ENCODE assay signal across 8 mouse cellular contexts in the genomic region with DNA sequence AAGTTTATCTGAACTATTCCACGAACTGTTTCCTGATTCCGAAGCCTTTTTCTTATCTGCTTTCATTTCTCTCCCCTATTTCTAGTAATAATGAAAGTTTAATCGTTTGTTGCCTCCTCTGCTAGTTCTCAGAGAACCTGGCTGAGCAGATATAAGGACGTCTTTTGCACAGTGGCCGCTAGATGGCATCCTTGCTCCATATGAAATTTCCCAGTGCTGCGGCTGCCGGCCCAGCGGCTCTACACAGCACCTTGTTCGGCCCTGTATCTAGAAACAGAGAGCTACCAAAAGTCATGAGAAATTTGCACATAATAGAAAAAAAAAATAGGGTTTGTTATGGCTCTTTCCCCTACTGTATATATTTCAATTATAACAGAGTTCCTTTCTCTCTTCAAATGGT. TPM values are rescaled to one million over a fixed set of nuclear protein-coding genes. Genes with fewer than 3 reads are reported as not detected.
DNase-seq lines count a peak whose midpoint lies in the region; ATAC-seq and TF ChIP-seq lines count a peak whose summit lies in the region.

No protein-coding gene starts in this region.

- H3K9me3 ChIP-seq in liver, embryonic 11.5 days (ENCODE audit: control insufficient read depth, low read length), result no peaks in the 10 kb centered on the region
- no peaks in the 10 kb centered on the region for H3K9me3 ChIP-seq in intestine, embryonic 14.5 days (ENCODE audit: control insufficient read depth, low read length)
- no peaks in the 10 kb centered on the region for H3K9me3 ChIP-seq in stomach, postnatal 0 days (ENCODE audit: control insufficient read depth, low read length)

- no peak for TF ChIP-seq POLR2A in liver, adult 2 months (IDR thresholded peaks at IDR 0.05; ENCODE audit: extremely low read depth, insufficient read depth, low read length)
- no peak for TF ChIP-seq POLR2A in cerebellum, adult 2 months (IDR thresholded peaks at IDR 0.05; ENCODE audit: borderline replicate concordance, insufficient read depth, low read length)

- peaks cover 28% of the 10 kb centered on the region for H3K27me3 ChIP-seq in liver, adult 2 months (ENCODE audit: control insufficient read depth, insufficient read depth, low read length)
- H3K27me3 ChIP-seq in liver, embryonic 11.5 days (replicated peaks; ENCODE audit: control insufficient read depth, insufficient read depth, low read length), result peaks cover 100% of the 10 kb centered on the region
- peaks cover 8% of the 10 kb centered on the region; the same call in 1 of the 2 replicates for H3K27me3 ChIP-seq in cerebellum, adult 2 months (ENCODE audit: control insufficient read depth, insufficient read depth, low read length)
- peaks cover 72% of the 10 kb centered on the region for H3K27me3 ChIP-seq in intestine, embryonic 14.5 days (replicated peaks; ENCODE audit: control insufficient read depth, insufficient read depth, low read length)
- peaks cover 34% of the 10 kb centered on the region for H3K27me3 ChIP-seq in stomach, postnatal 0 days (ENCODE audit: control insufficient read depth, insufficient read depth, low read length)

- WGBS in liver, adult 2 months, result 2% methylated on average over 9 of the region's 9 CpGs
- 1% methylated on average over 9 of the region's 9 CpGs for WGBS in liver, embryonic 11.5 days
- WGBS in cerebellum, adult 2 months, result under 1% methylated on average over 9 of the region's 9 CpGs
- WGBS in intestine, embryonic 14.5 days, result under 1% methylated on average over 9 of the region's 9 CpGs
- WGBS in stomach, postnatal 0 days, result under 1% methylated on average over 9 of the region's 9 CpGs

- TF ChIP-seq EP300 in stomach, postnatal 0 days (optimal IDR thresholded peaks at IDR 0.05), result no peak

- peak; percentile 84 for TF ChIP-seq CTCF in liver, adult 2 months (IDR thresholded peaks at IDR 0.05; ENCODE audit: low read depth, low read length)
- TF ChIP-seq CTCF in cerebellum, adult 2 months (IDR thresholded peaks at IDR 0.05; ENCODE audit: borderline replicate concordance, insufficient read depth, low read depth, low read length), result peak; percentile 80
- peak; percentile 94 for TF ChIP-seq CTCF in stomach, postnatal 0 days (IDR thresholded peaks at IDR 0.05; ENCODE audit: low read depth)

- peak; percentile 50 for DNase-seq in liver, adult 2 months (ENCODE audit: extremely low read depth, low read depth, low spot score)
- DNase-seq in liver, embryonic 11.5 days (ENCODE audit: low spot score), result no peak
- DNase-seq in cerebellum, adult 2 months, result peak; percentile 74 to 81
- peak; percentile 82 to 90 for DNase-seq in frontal cortex, postnatal 36 days (ENCODE audit: low spot score in 2 of 2)
- peak; percentile 94 for DNase-seq in intestine, embryonic 14.5 days (ENCODE audit: low spot score)
- peak; percentile 27 to 83 for DNase-seq in left cerebral cortex, adult 9 months (ENCODE audit: low spot score in 2 of 2)
- peak; percentile 92 for DNase-seq in naive thymus-derived CD4-positive, alpha-beta T cell, adult 2 months (ENCODE audit: low read depth)
- DNase-seq in stomach, postnatal 0 days (ENCODE audit: low spot score), result peak; percentile 89

- H3K79me2 ChIP-seq in liver, adult 2 months (ENCODE audit: control insufficient read depth, insufficient read depth, low read length), result no peaks in the 10 kb centered on the region

- no peak overlapping the region for H3K4me3 ChIP-seq in liver, adult 2 months (ENCODE audit: insufficient read depth, low read depth, low read length)
- H3K4me3 ChIP-seq in liver, embryonic 11.5 days (ENCODE audit: low read depth, low read length), result no peak overlapping the region
- no peak overlapping the region for H3K4me3 ChIP-seq in cerebellum, adult 2 months (replicated peaks; ENCODE audit: insufficient read depth, low read depth, low read length)
- no peak overlapping the region for H3K4me3 ChIP-seq in intestine, embryonic 14.5 days (ENCODE audit: low read depth, low read length)
- H3K4me3 ChIP-seq in stomach, postnatal 0 days (ENCODE audit: low read depth, low read length), result peak overlapping the region; percentile 10; the same call in 1 of the 2 replicates

- H3K36me3 ChIP-seq in liver, adult 2 months (ENCODE audit: control insufficient read depth, insufficient read depth, low read length), result no peaks in the 10 kb centered on the region
- H3K36me3 ChIP-seq in liver, embryonic 11.5 days (ENCODE audit: control insufficient read depth, insufficient read depth, low read length), result no peaks in the 10 kb centered on the region
- H3K36me3 ChIP-seq in intestine, embryonic 14.5 days (ENCODE audit: control insufficient read depth, insufficient read depth, low read length), result no peaks in the 10 kb centered on the region
- H3K36me3 ChIP-seq in stomach, postnatal 0 days (ENCODE audit: control insufficient read depth, insufficient read depth, low read length), result no peaks in the 10 kb centered on the region

- no peak overlapping the region for H3K27ac ChIP-seq in liver, adult 2 months (replicated peaks; ENCODE audit: insufficient read depth, low read depth, low read length)
- H3K27ac ChIP-seq in liver, embryonic 11.5 days (ENCODE audit: low read depth, low read length), result no peak overlapping the region
- no peak overlapping the region for H3K27ac ChIP-seq in cerebellum, adult 2 months (ENCODE audit: insufficient read depth, low read length)
- H3K27ac ChIP-seq in intestine, embryonic 14.5 days (ENCODE audit: low read depth), result no peak overlapping the region
- H3K27ac ChIP-seq in stomach, postnatal 0 days (replicated peaks), result no peak overlapping the region

- no peak overlapping the region for H3K4me2 ChIP-seq in liver, embryonic 11.5 days
- H3K4me2 ChIP-seq in intestine, embryonic 14.5 days (ENCODE audit: low read length), result no peak overlapping the region
- H3K4me2 ChIP-seq in stomach, postnatal 0 days (replicated peaks; ENCODE audit: low read depth), result no peak overlapping the region

- ATAC-seq in liver, embryonic 11.5 days (replicated peaks; ENCODE audit: low FRiP score), result no peak
- peak; percentile 32 for ATAC-seq in intestine, embryonic 14.5 days (replicated peaks; ENCODE audit: low FRiP score, low TSS enrichment, low read depth)
- peak; percentile 74 for ATAC-seq in stomach, postnatal 0 days (ENCODE audit: low FRiP score, low TSS enrichment)

- H3K4me1 ChIP-seq in liver, adult 2 months (ENCODE audit: control insufficient read depth, insufficient read depth, low read length), result no peaks in the 10 kb centered on the region
- no peaks in the 10 kb centered on the region for H3K4me1 ChIP-seq in liver, embryonic 11.5 days (replicated peaks; ENCODE audit: control insufficient read depth, insufficient read depth, low read length)
- H3K4me1 ChIP-seq in cerebellum, adult 2 months (ENCODE audit: control insufficient read depth, insufficient read depth, low read length), result no peaks in the 10 kb centered on the region
- peaks cover 7% of the 10 kb centered on the region; the same call in 1 of the 2 replicates for H3K4me1 ChIP-seq in intestine, embryonic 14.5 days (replicated peaks; ENCODE audit: control insufficient read depth, insufficient read depth, low read length)
- H3K4me1 ChIP-seq in stomach, postnatal 0 days (replicated peaks; ENCODE audit: control insufficient read depth, insufficient read depth), result no peaks in the 10 kb centered on the region

- H3K9ac ChIP-seq in liver, adult 2 months (ENCODE audit: low read depth, low read length), result no peak overlapping the region
- no peak overlapping the region for H3K9ac ChIP-seq in liver, embryonic 11.5 days (ENCODE audit: low read depth, low read length)
- no peak overlapping the region for H3K9ac ChIP-seq in intestine, embryonic 14.5 days (ENCODE audit: low read length)
- no peak overlapping the region for H3K9ac ChIP-seq in stomach, postnatal 0 days (ENCODE audit: low read length)

RNA-seq across cellular contexts. Expression of a gene that starts 2.9 kb away (rescaled TPM):
- not detected in 2 replicates for total RNA-seq in liver, adult 2 months (2014; rRNA removed)
- 0.04 TPM in 1 of 2 replicates, not detected in the other for polyA plus RNA-seq in liver, adult 2 months (2012; rRNA removed)
- polyA plus RNA-seq in liver, embryonic 11.5 days (2014; fragmentation: Nextera tagmentation; extraction: Ambion mirVana), result 0.43 and 0.62 TPM in 2 replicates
- 0.11 and 1.0 TPM in 2 replicates for polyA plus RNA-seq in cerebellum, adult 2 months (2012; rRNA removed)
- polyA plus RNA-seq in intestine, embryonic 14.5 days (2014; fragmentation: Nextera tagmentation; extraction: Ambion mirVana), result 1.5 and 1.7 TPM in 2 replicates
- 0.42 and 0.83 TPM in 2 replicates for polyA plus RNA-seq in stomach, postnatal 0 days (2015; fragmentation: Nextera tagmentation; extraction: Ambion mirVana)

RNA-seq across cellular contexts. Expression of a gene that starts 7.5 kb away (rescaled TPM):
- 0.07 TPM in 1 of 2 replicates, not detected in the other for total RNA-seq in liver, adult 2 months (2014; rRNA removed)
- polyA plus RNA-seq in liver, adult 2 months (2012; rRNA removed), result not detected in 2 replicates
- 0.26 and 0.49 TPM in 2 replicates for polyA plus RNA-seq in liver, embryonic 11.5 days (2014; fragmentation: Nextera tagmentation; extraction: Ambion mirVana)
- polyA plus RNA-seq in cerebellum, adult 2 months (2012; rRNA removed), result not detected in 2 replicates
- polyA plus RNA-seq in intestine, embryonic 14.5 days (2014; fragmentation: Nextera tagmentation; extraction: Ambion mirVana), result 1.0 and 1.1 TPM in 2 replicates
- polyA plus RNA-seq in stomach, postnatal 0 days (2015; fragmentation: Nextera tagmentation; extraction: Ambion mirVana), result 0.05 and 0.06 TPM in 2 replicates

RNA-seq across cellular contexts. Expression of a gene that starts 7.7 kb away (rescaled TPM):
- total RNA-seq in liver, adult 2 months (2014; rRNA removed), result 0.09 and 0.54 TPM in 2 replicates
- polyA plus RNA-seq in liver, adult 2 months (2012; rRNA removed), result 0.06 and 0.17 TPM in 2 replicates
- polyA plus RNA-seq in liver, embryonic 11.5 days (2014; fragmentation: Nextera tagmentation; extraction: Ambion mirVana), result 1.6 and 2.0 TPM in 2 replicates
- polyA plus RNA-seq in cerebellum, adult 2 months (2012; rRNA removed), result 0.11 TPM in 1 of 2 replicates, not detected in the other
- polyA plus RNA-seq in intestine, embryonic 14.5 days (2014; fragmentation: Nextera tagmentation; extraction: Ambion mirVana), result 11.7 and 13.2 TPM in 2 replicates
- polyA plus RNA-seq in stomach, postnatal 0 days (2015; fragmentation: Nextera tagmentation; extraction: Ambion mirVana), result 5.5 and 6.0 TPM in 2 replicates

RNA-seq across cellular contexts. Expression of a gene that starts 13.5 kb away (rescaled TPM):
- total RNA-seq in liver, adult 2 months (2014; rRNA removed), result 0.07 TPM in 1 of 2 replicates, not detected in the other
- polyA plus RNA-seq in liver, adult 2 months (2012; rRNA removed), result 0.15 and 0.30 TPM in 2 replicates
- 1.9 and 2.4 TPM in 2 replicates for polyA plus RNA-seq in liver, embryonic 11.5 days (2014; fragmentation: Nextera tagmentation; extraction: Ambion mirVana)
- 1.5 and 3.2 TPM in 2 replicates for polyA plus RNA-seq in cerebellum, adult 2 months (2012; rRNA removed)
- polyA plus RNA-seq in intestine, embryonic 14.5 days (2014; fragmentation: Nextera tagmentation; extraction: Ambion mirVana), result 18.1 and 24.1 TPM in 2 replicates
- polyA plus RNA-seq in stomach, postnatal 0 days (2015; fragmentation: Nextera tagmentation; extraction: Ambion mirVana), result 6.9 and 7.9 TPM in 2 replicates

RNA-seq across cellular contexts. Expression of a gene that starts 24.4 kb away (rescaled TPM):
- 0.09 and 0.20 TPM in 2 replicates for total RNA-seq in liver, adult 2 months (2014; rRNA removed)
- polyA plus RNA-seq in liver, adult 2 months (2012; rRNA removed), result 0.35 and 0.40 TPM in 2 replicates
- polyA plus RNA-seq in liver, embryonic 11.5 days (2014; fragmentation: Nextera tagmentation; extraction: Ambion mirVana), result 3.7 and 4.5 TPM in 2 replicates
- 6.8 and 9.3 TPM in 2 replicates for polyA plus RNA-seq in cerebellum, adult 2 months (2012; rRNA removed)
- 49.6 and 51.6 TPM in 2 replicates for polyA plus RNA-seq in intestine, embryonic 14.5 days (2014; fragmentation: Nextera tagmentation; extraction: Ambion mirVana)
- polyA plus RNA-seq in stomach, postnatal 0 days (2015; fragmentation: Nextera tagmentation; extraction: Ambion mirVana), result 7.5 and 8.2 TPM in 2 replicates
